Mouse (Mus musculus): ENCODE measurements around the gene Clybl. TPM values are rescaled to one million over a fixed set of nuclear protein-coding genes. Genes with fewer than 3 reads are reported as not detected.

Clybl gene
- polyA plus RNA-seq, 1 experiment, result 5.4 TPM

DNA sequence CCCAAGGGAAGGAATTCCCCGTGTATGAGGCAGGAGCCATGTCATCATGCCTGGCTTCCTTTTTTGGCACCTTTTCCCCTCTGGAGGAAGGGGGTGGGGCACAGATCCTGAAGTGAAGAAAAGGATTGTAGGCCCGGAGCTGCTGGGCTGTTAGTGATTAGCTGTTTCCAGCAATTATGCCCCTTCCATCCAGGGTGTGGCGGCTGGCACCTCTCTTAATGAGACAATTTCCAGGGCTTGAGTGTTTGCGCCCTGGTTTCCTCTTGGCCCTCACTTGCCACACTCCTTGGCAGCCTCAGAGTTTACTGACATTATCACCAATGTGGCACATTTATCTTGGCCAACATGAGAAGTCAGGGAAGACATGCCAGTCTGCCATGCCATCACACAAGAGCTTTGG is 155.5 kb downstream of the Clybl start:
- Histone ChIP-seq H3K4me3 (replicated peaks; ENCODE audit: control insufficient read depth, low read depth, low read length) (no peak overlapping the region), H3K27ac (ENCODE audit: control insufficient read depth, insufficient read depth, low read depth, low read length, poor library complexity) (no peak overlapping the region), H3K4me1 (ENCODE audit: control insufficient read depth, insufficient read depth, low read length) (no peaks in the 10 kb centered on the region)
- no peak for TF ChIP-seq POLR2A (IDR thresholded peaks at IDR 0.05; ENCODE audit: borderline replicate concordance, control insufficient read depth, low read depth, low read length)
- no peak for TF ChIP-seq CTCF (IDR thresholded peaks at IDR 0.05; ENCODE audit: control insufficient read depth, insufficient read depth, low read length)
- 68% methylated on average over 4 of the region's 4 CpGs for WGBS

DNA sequence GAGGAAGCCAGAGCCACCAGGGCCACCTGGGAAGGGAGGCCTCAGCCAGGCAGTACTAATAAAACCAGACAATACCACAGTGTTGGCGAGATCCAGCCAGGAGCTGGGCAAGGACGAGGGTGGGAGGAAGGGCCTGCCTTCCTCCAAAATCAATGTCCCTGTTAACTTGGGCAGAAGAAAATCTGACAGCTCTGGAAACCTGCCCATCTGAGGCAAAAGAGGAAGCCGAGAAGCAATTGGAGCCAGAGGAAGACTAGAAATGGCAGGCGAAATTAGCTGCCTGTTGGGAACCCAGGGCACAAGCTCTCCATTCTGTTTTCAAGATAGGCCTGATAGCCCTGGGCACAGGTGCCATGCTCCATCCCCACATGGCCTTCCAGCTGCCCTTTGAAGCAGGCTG is 157.3 kb downstream of the Clybl start:
- 46% methylated on average over 4 of the region's 4 CpGs for WGBS
- Histone ChIP-seq H3K27ac (ENCODE audit: control insufficient read depth, insufficient read depth, low read depth, low read length, poor library complexity) (no peak overlapping the region), H3K4me1 (ENCODE audit: control insufficient read depth, insufficient read depth, low read length) (no peaks in the 10 kb centered on the region), H3K4me3 (replicated peaks; ENCODE audit: control insufficient read depth, low read depth, low read length) (no peak overlapping the region)
- no peak for TF ChIP-seq CTCF (IDR thresholded peaks at IDR 0.05; ENCODE audit: control insufficient read depth, insufficient read depth, low read length)
- TF ChIP-seq POLR2A (IDR thresholded peaks at IDR 0.05; ENCODE audit: borderline replicate concordance, control insufficient read depth, low read depth, low read length), result no peak

DNA sequence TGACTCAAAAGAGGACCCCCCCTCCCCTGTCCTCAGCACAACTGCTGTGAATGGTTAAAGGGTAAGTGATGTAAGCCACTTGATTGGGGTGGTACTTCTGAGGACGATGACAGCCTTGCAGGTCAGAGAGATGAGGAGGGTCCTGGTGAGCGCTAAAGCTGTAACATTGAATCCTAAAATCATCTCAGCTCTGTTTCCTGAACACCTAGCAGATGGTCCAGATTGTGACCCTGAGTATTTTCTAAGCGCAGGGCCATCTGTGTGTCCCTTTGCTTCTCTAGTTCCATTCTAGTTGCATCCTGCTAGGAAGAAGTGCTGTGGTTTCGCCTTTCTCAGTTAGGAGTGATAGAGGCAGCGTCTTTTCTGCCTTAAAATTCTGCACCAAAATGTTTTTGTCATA is 158.6 kb downstream of the Clybl start:
- 87% methylated on average over 5 of the region's 5 CpGs for WGBS
- Histone ChIP-seq H3K27ac (ENCODE audit: control insufficient read depth, insufficient read depth, low read depth, low read length, poor library complexity) (no peak overlapping the region), H3K4me1 (ENCODE audit: control insufficient read depth, insufficient read depth, low read length) (no peaks in the 10 kb centered on the region), H3K4me3 (replicated peaks; ENCODE audit: control insufficient read depth, low read depth, low read length) (no peak overlapping the region)
- TF ChIP-seq POLR2A (IDR thresholded peaks at IDR 0.05; ENCODE audit: borderline replicate concordance, control insufficient read depth, low read depth, low read length), result no peak
- TF ChIP-seq CTCF (IDR thresholded peaks at IDR 0.05; ENCODE audit: control insufficient read depth, insufficient read depth, low read length), result no peak

- no peak for TF ChIP-seq CTCF (IDR thresholded peaks at IDR 0.05; ENCODE audit: control insufficient read depth, insufficient read depth, low read length)
- TF ChIP-seq POLR2A (IDR thresholded peaks at IDR 0.05; ENCODE audit: borderline replicate concordance, control insufficient read depth, low read depth, low read length), result no peak
- Histone ChIP-seq H3K27ac (ENCODE audit: control insufficient read depth, insufficient read depth, low read depth, low read length, poor library complexity) (no peak overlapping the region), H3K4me1 (ENCODE audit: control insufficient read depth, insufficient read depth, low read length) (no peaks in the 10 kb centered on the region), H3K4me3 (replicated peaks; ENCODE audit: control insufficient read depth, low read depth, low read length) (no peak overlapping the region)
- WGBS, result 74% methylated on average over 6 of the region's 6 CpGs
These were observed 160.3 kb downstream of the Clybl start for GRCm38 (mm10) chr14:122341591-122342360.

GRCm38 (mm10) chr14:122344272-122345224 is 163.0 kb downstream of the Clybl start:
- H3K27ac ChIP-seq (ENCODE audit: control insufficient read depth, insufficient read depth, low read depth, low read length, poor library complexity), result no peak overlapping the region
- H3K4me1 ChIP-seq (ENCODE audit: control insufficient read depth, insufficient read depth, low read length), result no peaks in the 10 kb centered on the region
- WGBS, result 85% methylated on average over 18 of the region's 18 CpGs
- no peak overlapping the region for H3K4me3 ChIP-seq (replicated peaks; ENCODE audit: control insufficient read depth, low read depth, low read length)
- TF ChIP-seq CTCF (IDR thresholded peaks at IDR 0.05; ENCODE audit: control insufficient read depth, insufficient read depth, low read length), result no peak
- no peak for TF ChIP-seq POLR2A (IDR thresholded peaks at IDR 0.05; ENCODE audit: borderline replicate concordance, control insufficient read depth, low read depth, low read length)

- TF ChIP-seq POLR2A (IDR thresholded peaks at IDR 0.05; ENCODE audit: borderline replicate concordance, control insufficient read depth, low read depth, low read length), result no peak
- TF ChIP-seq CTCF (IDR thresholded peaks at IDR 0.05; ENCODE audit: control insufficient read depth, insufficient read depth, low read length), result no peak
- 92% methylated on average over 7 of the region's 7 CpGs for WGBS
- Histone ChIP-seq H3K4me1 (ENCODE audit: control insufficient read depth, insufficient read depth, low read length) (no peaks in the 10 kb centered on the region), H3K27ac (ENCODE audit: control insufficient read depth, insufficient read depth, low read depth, low read length, poor library complexity) (no peak overlapping the region), H3K4me3 (replicated peaks; ENCODE audit: control insufficient read depth, low read depth, low read length) (no peak overlapping the region)
These were observed 166.6 kb downstream of the Clybl start for GRCm38 (mm10) chr14:122348069-122348468.

DNA sequence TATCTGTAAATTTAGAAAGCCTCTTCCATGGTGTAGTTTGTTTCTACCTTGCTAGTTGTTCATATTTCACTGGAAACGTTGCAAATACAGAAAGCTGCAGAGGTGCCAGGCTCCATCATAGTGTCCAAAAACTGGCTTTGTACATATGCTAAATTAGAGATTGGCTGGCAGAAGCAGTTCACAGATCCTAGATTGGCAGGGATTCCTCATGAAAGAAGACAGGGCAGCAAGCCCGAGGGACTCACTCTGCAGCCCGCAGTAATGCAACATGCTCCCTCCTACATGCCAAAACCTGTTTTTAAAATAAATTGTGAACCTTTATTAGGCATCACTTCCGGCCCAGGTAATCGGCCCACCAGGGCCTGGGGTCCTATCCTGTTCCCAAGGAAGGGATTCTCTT is 167.8 kb downstream of the Clybl start:
- Histone ChIP-seq H3K27ac (ENCODE audit: control insufficient read depth, insufficient read depth, low read depth, low read length, poor library complexity) (no peak overlapping the region), H3K4me1 (ENCODE audit: control insufficient read depth, insufficient read depth, low read length) (no peaks in the 10 kb centered on the region), H3K4me3 (replicated peaks; ENCODE audit: control insufficient read depth, low read depth, low read length) (no peak overlapping the region)
- 75% methylated on average over 5 of the region's 5 CpGs for WGBS
- no peak for TF ChIP-seq POLR2A (IDR thresholded peaks at IDR 0.05; ENCODE audit: borderline replicate concordance, control insufficient read depth, low read depth, low read length)
- no peak for TF ChIP-seq CTCF (IDR thresholded peaks at IDR 0.05; ENCODE audit: control insufficient read depth, insufficient read depth, low read length)

DNA sequence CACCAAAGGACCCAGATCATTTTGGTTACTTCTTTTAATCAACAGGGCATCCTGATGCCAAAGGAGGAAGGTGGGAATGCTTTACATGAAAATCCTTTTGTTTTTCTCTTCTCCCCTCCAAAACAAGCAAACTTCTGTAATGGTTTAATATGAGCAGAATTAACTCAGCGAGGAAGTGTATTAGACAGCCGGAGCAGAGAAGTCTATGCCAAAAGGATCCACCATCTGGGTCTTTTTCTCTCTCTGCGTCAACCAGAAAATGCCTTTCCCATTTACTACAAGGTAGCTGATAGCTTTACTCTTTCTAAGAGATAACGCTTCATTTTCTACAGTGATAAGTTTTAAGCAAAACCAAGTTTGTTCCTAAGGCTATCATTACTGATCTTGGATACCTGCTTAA is 168.3 kb downstream of the Clybl start:
- Histone ChIP-seq H3K27ac (ENCODE audit: control insufficient read depth, insufficient read depth, low read depth, low read length, poor library complexity) (no peak overlapping the region), H3K4me1 (ENCODE audit: control insufficient read depth, insufficient read depth, low read length) (no peaks in the 10 kb centered on the region), H3K4me3 (replicated peaks; ENCODE audit: control insufficient read depth, low read depth, low read length) (no peak overlapping the region)
- no peak for TF ChIP-seq POLR2A (IDR thresholded peaks at IDR 0.05; ENCODE audit: borderline replicate concordance, control insufficient read depth, low read depth, low read length)
- TF ChIP-seq CTCF (IDR thresholded peaks at IDR 0.05; ENCODE audit: control insufficient read depth, insufficient read depth, low read length), result no peak
- 91% methylated on average over 4 of the region's 4 CpGs for WGBS
